Mouse (Mus musculus): ENCODE results near the gene Mapkapk2.

GRCm38 (mm10) chr1:131078761-131079330 is 18.8 kb downstream of the Mapkapk2 start:
- no peak for TF ChIP-seq CTCF (IDR thresholded peaks at IDR 0.05; ENCODE audit: low read depth)
- TF ChIP-seq EP300 (IDR thresholded peaks at IDR 0.05; ENCODE audit: low read depth), result no peak

All from liver, postnatal 0 days (tissue).